Mouse (Mus musculus) spleen, postnatal 10 days (tissue): Measurements from ENCODE around the gene Tfpi.

ENCODE experiments used
- DNase-seq, 2 experiments: peaks; one replicate each; pipeline ENCODE4 v3.0.0; 2021 to 2022; ENCODE audit warnings: low spot score in 2 of 2

The Tfpi gene

DNA sequence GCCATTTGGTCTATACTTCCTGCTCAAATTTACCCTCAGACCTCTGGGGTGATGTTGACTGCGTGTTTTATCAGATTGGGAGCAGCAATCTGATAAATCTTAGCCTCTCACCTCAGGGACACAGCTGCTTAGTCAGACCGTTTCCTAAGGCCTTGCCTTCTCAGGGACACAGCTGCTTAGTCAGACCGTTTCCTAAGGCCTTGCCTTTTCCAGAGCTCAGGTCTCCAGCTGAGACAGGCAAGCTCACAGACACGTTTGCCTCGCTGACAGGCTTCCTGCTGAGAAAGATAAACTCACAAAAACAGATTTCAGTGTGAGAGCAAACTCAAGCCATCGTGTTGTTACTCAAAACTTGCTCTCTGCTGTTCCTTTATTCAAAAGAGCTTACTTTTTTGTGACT is 1.9 kb downstream of the Tfpi start:
- DNase-seq, result no peak

DNA sequence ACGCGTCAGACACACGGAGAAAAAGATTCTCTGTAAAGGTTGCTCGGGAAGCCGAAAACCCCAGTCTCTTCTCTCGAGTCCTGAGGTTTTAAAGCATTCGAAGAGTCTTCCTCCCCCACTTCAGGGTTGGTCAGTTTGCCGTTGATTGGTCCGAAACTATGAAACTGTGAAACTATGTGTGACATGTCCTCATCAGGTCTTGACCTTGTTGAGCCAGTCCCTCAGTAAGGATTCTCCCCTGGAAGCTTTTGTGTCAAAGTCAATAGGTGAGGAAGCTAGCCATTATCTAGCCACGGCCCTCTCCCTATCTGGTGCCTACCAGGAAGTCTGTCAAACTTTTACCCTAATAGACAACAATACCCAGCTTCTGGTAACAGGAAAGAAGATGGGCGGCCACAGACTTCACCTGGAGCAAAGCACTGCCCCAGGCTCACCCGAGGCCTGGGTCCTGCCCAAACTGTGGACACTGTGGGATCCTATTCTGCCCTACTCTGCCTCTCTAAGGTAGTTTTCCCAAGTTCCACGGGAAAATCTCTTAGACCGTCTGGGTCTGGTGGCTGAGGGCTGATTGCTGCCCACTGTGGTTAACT is 2.5 kb downstream of the Tfpi start:
- DNase-seq, result no peak

GRCm38 (mm10) chr2:84467391-84467790 is 9.2 kb downstream of the Tfpi start:
- DNase-seq, result no peak

GRCm38 (mm10) chr2:84464956-84465355 is 11.6 kb downstream of the Tfpi start:
- DNase-seq, result no peak

- no peak for DNase-seq
These were observed 14.2 kb downstream of the Tfpi start for GRCm38 (mm10) chr2:84462411-84462810.

GRCm38 (mm10) chr2:84459651-84460177 is 16.9 kb downstream of the Tfpi start:
- DNase-seq, result no peak

DNA sequence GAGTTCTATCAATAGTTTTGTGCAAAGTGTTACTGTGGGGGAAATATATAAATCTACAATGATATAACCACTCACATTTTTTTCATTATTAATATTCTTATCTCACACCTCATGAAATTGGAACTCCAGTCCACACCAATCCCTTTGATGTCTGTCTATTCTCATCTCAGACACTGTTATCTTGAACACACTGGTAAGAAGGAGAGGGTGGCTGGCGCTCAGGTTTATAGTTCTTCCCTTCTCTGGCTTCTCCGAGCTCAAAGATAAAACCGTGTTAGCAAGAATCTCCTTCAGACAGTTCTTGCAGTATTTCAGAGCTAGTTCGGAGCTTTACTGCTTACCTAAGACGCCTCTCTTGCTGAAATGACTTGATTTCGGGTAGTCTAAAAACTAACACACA is 19.4 kb downstream of the Tfpi start:
- no peak for DNase-seq

DNA sequence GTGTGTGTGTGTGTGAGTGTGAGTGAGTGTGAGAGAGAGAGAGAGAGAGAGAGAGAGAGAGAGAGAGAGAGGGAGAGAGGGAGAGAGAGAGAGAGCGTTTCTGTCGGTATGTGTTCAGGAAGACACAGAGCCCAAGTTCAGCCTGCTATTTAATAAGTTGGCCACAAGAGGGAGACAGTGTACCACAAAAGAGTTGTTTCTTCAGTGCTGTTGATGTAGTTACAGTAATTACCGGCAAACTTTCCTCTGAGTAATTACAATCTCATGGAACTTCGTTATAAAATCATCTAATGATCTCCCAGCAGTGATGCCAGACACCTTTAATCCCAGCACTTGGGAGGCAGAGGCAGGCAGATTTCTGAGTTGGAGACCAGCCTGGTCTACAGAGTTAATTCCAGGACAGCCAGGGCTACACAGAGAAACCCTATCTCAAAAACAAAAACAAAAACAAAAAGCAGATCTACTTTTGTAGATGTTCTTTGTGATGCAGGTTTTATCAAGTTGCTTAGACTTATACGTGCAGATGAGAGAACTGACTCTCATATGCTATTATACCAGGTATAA is 21.3 kb downstream of the Tfpi start:
- peak in 1 of 2 experiments; percentile 43 for DNase-seq

DNA sequence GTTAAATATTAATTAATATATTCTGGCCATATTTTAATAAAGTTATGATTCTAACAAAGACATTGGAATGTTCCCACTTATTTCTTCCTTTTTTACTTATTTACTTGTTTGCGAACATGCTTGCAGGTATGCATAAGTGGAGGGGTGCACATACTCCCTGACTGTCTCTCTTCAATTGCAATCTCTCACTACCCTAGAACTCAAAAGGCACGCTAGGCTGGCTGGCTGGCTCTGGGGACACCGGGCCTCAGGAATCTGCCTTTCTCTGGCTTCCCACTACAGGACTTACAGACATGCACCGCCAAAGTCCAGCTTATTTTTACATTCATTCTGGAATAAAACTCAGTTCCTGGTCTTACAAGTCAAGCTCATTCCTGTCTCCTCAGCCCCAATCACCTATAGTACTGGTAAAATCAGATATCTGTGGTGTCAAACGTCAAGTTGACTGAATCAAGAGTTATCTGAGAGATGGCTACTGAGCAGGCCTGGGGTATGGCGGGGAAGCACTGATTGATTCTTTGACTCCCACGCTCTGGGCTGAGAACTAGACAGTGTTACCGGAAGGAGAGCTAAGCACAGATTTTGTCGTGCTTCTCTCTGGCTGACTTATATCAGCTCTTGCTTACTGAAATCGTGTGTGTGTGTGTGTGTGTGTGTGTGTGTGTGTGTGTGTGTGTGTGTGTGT is 21.9 kb downstream of the Tfpi start:
- no peak for DNase-seq

DNA sequence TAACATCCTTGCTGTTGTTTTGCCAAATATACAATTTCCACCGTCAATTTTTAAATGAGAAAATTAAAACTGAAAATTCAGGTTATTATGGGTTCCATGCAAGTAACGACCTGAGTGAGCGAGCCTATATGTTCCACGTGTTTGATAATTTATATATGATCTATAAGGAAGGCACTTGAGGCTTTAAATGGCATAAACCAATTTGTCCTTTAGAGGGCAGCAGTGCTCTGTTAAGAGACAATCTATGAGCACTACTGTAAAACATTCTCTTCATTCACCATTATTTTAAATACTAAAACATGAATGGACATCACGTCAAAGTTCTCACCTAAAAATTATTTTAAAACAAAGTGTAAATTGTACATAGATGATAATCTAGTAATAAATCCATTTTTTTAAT is 22.5 kb downstream of the Tfpi start:
- DNase-seq, result no peak

GRCm38 (mm10) chr2:84445499-84445898 is 31.1 kb downstream of the Tfpi start:
- no peak for DNase-seq

DNA sequence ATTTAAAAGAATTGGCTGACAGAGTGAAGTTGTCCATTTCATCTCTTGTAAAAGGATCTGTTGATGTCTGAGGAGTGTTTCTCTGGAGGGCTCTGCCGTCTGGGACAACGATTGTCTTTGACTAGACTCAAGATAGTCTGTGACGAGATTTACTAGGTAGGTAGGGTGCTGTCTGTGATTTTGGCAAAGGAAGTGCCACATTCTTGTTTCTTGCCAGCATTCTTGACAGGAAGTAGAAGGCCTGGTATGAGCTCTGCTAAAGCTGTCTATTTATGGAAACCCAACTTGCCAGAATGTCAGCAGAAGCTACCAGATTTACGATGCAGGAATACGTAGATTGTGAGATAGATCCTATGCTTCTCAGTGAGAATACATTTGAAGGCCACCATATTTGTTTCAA is 34.6 kb downstream of the Tfpi start:
- no peak for DNase-seq

DNA sequence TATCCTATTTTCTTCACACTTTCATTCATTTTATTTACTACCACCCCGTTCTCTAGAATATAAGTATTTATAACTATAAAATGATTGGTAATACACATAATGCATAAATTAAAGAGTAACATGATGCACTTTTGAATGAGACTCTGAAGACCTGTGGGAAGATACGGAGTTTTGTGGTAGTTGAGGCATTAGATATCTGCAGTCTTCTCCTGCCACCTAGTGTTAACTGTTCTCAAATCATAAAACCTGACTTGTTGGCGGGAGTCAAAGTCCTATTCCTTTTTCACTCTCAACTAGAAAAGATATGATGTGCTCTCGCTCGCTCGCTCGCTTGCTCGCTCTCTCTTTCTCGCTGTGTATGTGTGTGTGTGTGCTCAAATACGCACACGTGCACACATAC is 46.9 kb downstream of the Tfpi start:
- no peak for DNase-seq

DNA sequence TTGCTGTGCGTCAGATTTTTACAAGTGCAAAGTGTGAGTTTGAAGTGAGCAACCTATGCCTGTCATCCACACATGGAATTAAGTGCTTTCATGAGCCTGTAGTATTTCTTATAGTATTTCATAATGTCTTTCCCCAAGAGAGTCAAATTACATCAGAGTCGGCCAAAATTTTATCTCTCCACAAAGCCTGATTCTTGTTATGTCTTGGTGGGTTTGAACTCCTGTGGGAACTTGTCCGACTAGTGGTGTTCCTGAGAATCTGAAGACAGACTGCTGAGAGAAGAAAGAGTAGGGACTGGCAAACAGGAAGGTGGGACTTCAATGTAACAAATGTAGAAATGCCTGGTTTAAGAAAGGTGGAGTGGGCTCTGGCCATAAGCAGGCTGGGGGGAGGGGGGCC is 47.7 kb downstream of the Tfpi start:
- no peak for DNase-seq

- no peak for DNase-seq
These were observed 50.0 kb downstream of the Tfpi start for GRCm38 (mm10) chr2:84426531-84426930.

DNA sequence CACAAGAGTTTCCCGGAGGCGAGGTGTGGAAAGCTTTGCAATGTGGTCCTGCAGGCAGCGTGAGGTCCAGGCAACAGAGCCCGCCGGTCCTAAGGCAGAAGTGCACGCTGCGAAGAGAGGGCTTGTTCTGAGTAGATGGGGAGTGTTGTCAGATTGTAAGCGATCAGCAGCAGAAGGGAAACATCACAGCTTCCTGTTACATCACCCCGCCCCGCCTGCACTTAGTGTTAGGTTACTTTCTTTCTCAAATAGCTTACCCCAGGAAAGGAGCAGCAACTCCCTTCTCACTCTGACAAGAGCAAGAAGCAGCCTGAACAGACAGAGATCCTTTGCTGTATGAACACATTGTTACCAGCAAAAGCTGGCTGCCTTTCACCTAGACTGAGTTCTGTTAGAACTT is 51.4 kb downstream of the Tfpi start, which contains the start of gene Calcrl:
Gene Calcrl (minus strand): TSS at position 274 of the 400 bp plus-strand sequence.
- peak; percentile 49 to 80 for DNase-seq

DNA sequence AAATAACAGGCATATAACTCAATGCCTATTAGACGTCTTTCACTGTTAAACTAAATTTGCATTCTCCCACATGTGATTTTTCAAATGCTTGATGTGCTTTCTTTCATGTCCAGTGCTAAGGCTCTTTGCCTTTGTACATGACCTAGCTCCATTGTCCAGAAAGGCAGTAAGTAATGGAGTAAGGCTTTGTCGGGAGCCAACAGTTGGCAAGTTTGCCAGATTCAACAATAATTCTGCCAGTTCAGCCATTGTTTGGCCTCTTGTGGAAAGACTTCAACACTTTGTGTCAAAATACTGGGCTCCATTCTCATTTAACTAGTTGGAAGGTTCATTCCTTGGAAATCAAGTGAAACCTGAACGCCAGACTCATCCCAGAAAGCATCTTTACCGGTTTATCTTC is 60.1 kb downstream of the Tfpi start:
- no peak for DNase-seq

DNA sequence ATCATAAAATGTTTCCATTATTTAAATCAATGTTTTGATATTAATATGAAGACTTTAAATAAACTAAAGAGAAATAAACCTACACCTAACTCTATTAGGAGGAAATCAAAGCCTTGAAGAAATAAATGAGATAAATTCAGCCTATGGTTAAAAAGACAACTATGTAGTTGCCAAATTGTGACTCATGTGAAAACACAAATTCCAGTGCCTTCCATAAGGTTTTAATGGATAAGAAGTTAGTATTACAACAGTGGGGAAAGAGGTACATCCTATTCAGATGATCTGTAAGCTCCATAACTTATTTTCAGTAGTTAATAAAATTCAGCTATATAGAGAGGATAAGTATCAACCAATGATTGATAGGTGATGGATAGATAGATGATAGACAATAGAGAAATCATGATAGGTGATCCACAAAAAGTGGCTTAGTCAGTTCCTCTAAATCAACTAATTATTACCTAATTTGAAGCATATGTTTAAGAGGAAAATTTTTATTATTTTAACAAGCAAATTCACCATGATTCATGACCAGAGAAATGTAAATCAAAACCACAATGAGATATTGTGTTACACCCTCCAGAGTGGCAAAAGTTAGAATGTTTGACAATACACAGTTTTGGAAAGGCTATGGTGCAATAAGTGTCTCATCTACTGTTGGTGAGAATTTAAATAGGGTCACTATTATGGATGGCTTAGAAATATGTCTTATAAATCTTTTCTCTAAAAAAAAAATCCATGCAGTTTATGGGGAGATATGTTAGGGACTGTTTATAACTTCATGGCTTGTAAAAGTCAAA is 66.6 kb downstream of the Tfpi start:
- DNase-seq, result no peak

GRCm38 (mm10) chr2:84404834-84405233 is 71.7 kb downstream of the Tfpi start:
- DNase-seq, result no peak

DNA sequence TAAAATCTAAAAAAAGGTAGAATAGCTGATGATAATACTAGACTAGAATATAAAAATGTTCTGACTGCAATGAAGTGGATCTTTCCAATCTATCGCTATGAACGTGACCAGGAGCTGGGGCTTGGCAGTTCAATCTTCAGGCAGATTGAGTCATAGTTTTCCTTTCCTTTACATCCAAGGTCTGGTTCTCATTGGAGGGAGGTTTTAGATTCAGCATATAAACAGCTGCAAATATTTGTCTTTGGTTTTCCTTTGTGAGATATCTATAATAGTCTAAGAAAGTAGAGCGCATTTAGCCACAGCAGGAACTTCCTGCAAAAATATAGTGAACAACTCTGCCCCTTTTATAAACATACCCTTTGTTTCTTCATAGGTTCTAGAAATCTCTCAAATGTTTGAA is 73.9 kb downstream of the Tfpi start:
- DNase-seq, result no peak

- DNase-seq, result no peak
These were observed 80.0 kb downstream of the Tfpi start for GRCm38 (mm10) chr2:84396557-84396956.

- DNase-seq, result no peak
These were observed 83.3 kb downstream of the Tfpi start for GRCm38 (mm10) chr2:84393236-84393635.
